Comparison of ENCODE assay signal across 8 mouse cellular contexts in genomic region chr6:70790852-70791761, GRCm38 (mm10). TPM values are rescaled to one million over a fixed set of nuclear protein-coding genes. Genes with fewer than 3 reads are reported as not detected.
DNase-seq lines count a peak whose midpoint lies in the region; ATAC-seq lines count a peak whose summit lies in the region.

No protein-coding gene starts in this region.

- H3K27ac ChIP-seq in lung, embryonic 15.5 days: peak overlapping the region; percentile 85

- peaks cover 21% of the 10 kb centered on the region for H3K4me1 ChIP-seq in lung, embryonic 15.5 days

- no peaks in the 10 kb centered on the region for H3K36me3 ChIP-seq in lung, embryonic 15.5 days

- H3K4me2 ChIP-seq in lung, embryonic 15.5 days: peak overlapping the region; percentile 97

- no peaks in the 10 kb centered on the region for H3K27me3 ChIP-seq in lung, embryonic 15.5 days

- H3K4me3 ChIP-seq in lung, embryonic 15.5 days: peak overlapping the region; percentile 77

- DNase-seq in kidney, adult 18-20 months: peak; percentile 13
- DNase-seq in kidney, adult 11 months: no peak
- peak; percentile 69 for DNase-seq in NIH3T3 (ENCODE audit: low read depth)
- peak; percentile 72 for DNase-seq in induced T-regulatory cell, adult 2 months (ENCODE audit: low read depth)
- peak; percentile 47 to 58 for DNase-seq in spleen, postnatal 14 days (ENCODE audit: low spot score in 2 of 2)
- no peak for DNase-seq in urinary bladder, postnatal 36 days (ENCODE audit: low spot score in 2 of 2)

- 4% methylated on average over 18 of the region's 18 CpGs for WGBS in lung, embryonic 15.5 days

- ATAC-seq in erythroblast, adult 5-6 weeks (replicated peaks; ENCODE audit: low FRiP score, poor library complexity, severe bottlenecking): peak; percentile 45; the same call in 1 of the 2 replicates
- ATAC-seq in lung, embryonic 15.5 days (ENCODE audit: borderline replicate concordance, extremely low read depth, low FRiP score, low TSS enrichment): peak; percentile 16; the same call in 1 of the 2 replicates

- peak overlapping the region; percentile 71 for H3K9ac ChIP-seq in lung, embryonic 15.5 days

- H3K9me3 ChIP-seq in lung, embryonic 15.5 days: no peaks in the 10 kb centered on the region

RNA-seq across cellular contexts. Expression of gene Rpia, which starts 0.9 kb away (rescaled TPM):
- total RNA-seq in erythroblast, adult 5-6 weeks (2015; ENCODE audit: low replicate concordance): 31.1 and 33.4 TPM in 2 replicates
- total RNA-seq in erythroblast, adult 5-6 weeks (2017; ENCODE audit: low replicate concordance): 42.4 and 55.0 TPM in 2 replicates
- polyA plus RNA-seq in lung, embryonic 15.5 days (2015; fragmentation: Nextera tagmentation; extraction: Ambion mirVana): 2.3 and 2.5 TPM in 2 replicates

RNA-seq across cellular contexts. Expression of gene Eif2ak3, which starts 53.2 kb away (rescaled TPM):
- total RNA-seq in erythroblast, adult 5-6 weeks (2015; ENCODE audit: low replicate concordance): 2.7 and 7.1 TPM in 2 replicates
- total RNA-seq in erythroblast, adult 5-6 weeks (2017; ENCODE audit: low replicate concordance): 7.2 and 7.8 TPM in 2 replicates
- 10.4 and 11.0 TPM in 2 replicates for polyA plus RNA-seq in lung, embryonic 15.5 days (2015; fragmentation: Nextera tagmentation; extraction: Ambion mirVana)

Comparison
In these comparisons a context has a peak if more than half of its experiments do, and no peak if none do; other contexts are left out.
1. DNase-seq: peak in kidney, adult 18-20 months (single experiment), NIH3T3 (single experiment), induced T-regulatory cell, adult 2 months (single experiment) and spleen, postnatal 14 days (2 of 2); none in kidney, adult 11 months (single experiment) and urinary bladder, postnatal 36 days (0 of 2).